Mouse (Mus musculus) cerebellum, adult 2 months (tissue): Measurements from ENCODE around the gene Oma1.

ENCODE experiments used
- CTCF ChIP-seq: fragments of 200-500 bp; IDR thresholded peaks from 2 replicates; pipeline ENCODE4 v1.5.1; 2011; ENCODE audit warnings: low read depth, mild to moderate bottlenecking, control low read depth, low read length, moderate library complexity, borderline replicate concordance; ENCODE audit not compliant: insufficient read depth
- POLR2A ChIP-seq: fragments of 200-500 bp; IDR thresholded peaks from 2 replicates; pipeline ENCODE4 v1.6.1; 2011; ENCODE audit warnings: low read length, control low read depth, borderline replicate concordance; ENCODE audit not compliant: insufficient read depth

DNA sequence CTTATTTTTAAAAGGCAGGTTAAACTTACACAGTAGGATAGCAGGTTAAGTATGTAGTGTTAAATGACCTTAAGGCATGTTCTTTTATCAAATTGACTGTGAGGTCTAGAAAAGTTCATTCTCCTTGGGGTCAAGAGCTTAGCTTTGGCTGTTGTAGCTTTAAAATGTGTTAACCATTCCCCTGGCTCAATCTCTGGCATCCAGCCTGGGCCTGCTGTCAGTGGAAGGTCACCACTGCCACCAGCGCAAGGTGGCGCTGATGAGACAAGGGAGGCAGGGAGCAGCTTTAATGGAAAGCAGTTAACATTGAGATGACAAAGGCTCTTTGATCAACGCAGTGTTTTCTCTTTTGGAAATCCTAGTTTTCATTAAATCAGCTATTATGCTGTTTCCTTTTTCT is 13.4 kb downstream of the Oma1 start:
- TF ChIP-seq CTCF: no peak
- no peak for TF ChIP-seq POLR2A
